In the genomic region with DNA sequence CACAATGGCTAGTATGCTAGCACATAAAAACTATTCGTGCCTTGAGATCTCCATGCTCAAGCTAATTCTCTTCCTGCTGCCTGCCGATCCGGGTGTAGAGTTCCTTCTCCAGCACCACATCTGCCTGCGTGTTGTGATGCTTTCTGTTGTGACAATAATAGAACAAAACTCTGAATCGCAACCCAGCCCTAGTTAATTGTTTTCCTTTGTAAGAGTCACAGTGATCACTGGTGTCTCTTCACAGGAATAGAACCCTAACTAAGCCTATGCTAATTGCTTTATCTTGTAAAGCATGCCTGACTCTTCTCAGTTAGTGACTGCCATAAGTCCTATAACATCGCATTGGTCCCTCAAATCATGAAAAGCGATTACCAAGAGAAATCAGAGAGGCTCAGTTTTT, we compare ENCODE assay signal across 41 mouse cellular contexts. TPM values are rescaled to one million over a fixed set of nuclear protein-coding genes. Genes with fewer than 3 reads are reported as not detected.
"Had no signal": no experiment of that assay in that cellular context is flagged by ENCODE, and none has a peak within 500 bp of the region (broad histone marks: within the 10 kb centered on the region; RNA-seq: fewer than 3 reads in every experiment).

No protein-coding gene starts in this region.

- H3K9me3 ChIP-seq: heart, embryonic 10.5 days; heart, embryonic 12.5 days; hindbrain, embryonic 10.5 days; hindbrain, embryonic 12.5 days; intestine, embryonic 15.5 days; kidney, embryonic 15.5 days; limb, embryonic 10.5 days; limb, embryonic 12.5 days; liver, embryonic 13.5 days; liver, embryonic 15.5 days had no signal

- DNase-seq: gastrocnemius, adult 2 months; gastrocnemius, postnatal 10 days; gastrocnemius, postnatal 25 days; heart, adult 18-20 months; heart, postnatal 10 days; heart, postnatal 4 days; kidney, adult 2 months; kidney, adult 9 months; kidney, postnatal 14 days; layer of hippocampus, adult 9-11 months; liver; liver, embryonic 13.5 days had no signal

- H3K27me3 ChIP-seq: heart, embryonic 12.5 days; hindbrain, embryonic 12.5 days; kidney, embryonic 15.5 days; limb, embryonic 12.5 days; liver, embryonic 13.5 days; liver, embryonic 15.5 days had no signal

- H3K9ac ChIP-seq: heart, embryonic 12.5 days; hindbrain, embryonic 12.5 days; hindbrain, embryonic 14.5 days; intestine, embryonic 15.5 days; kidney, embryonic 15.5 days; limb, embryonic 12.5 days; liver, embryonic 13.5 days; liver, embryonic 15.5 days had no signal

- H3K4me2 ChIP-seq: heart, embryonic 12.5 days; hindbrain, embryonic 14.5 days; intestine, embryonic 15.5 days; kidney, embryonic 15.5 days; limb, embryonic 12.5 days; liver, embryonic 11.5 days; liver, embryonic 13.5 days; liver, embryonic 15.5 days had no signal

- H3K27ac ChIP-seq: gastrocnemius, adult 2 months; heart, embryonic 10.5 days; hindbrain, embryonic 10.5 days; hindbrain, embryonic 12.5 days; hindbrain, embryonic 14.5 days; intestine, embryonic 15.5 days; kidney, embryonic 15.5 days; kidney, postnatal 0 days; left cerebral cortex, adult 2 months; limb, embryonic 10.5 days; limb, embryonic 12.5 days; liver, embryonic 13.5 days; liver, embryonic 15.5 days had no signal

- H3K4me1 ChIP-seq: heart, embryonic 10.5 days; heart, embryonic 12.5 days; hindbrain, embryonic 10.5 days; hindbrain, embryonic 12.5 days; intestine, embryonic 15.5 days; kidney, embryonic 15.5 days; limb, embryonic 10.5 days; limb, embryonic 12.5 days; liver, embryonic 13.5 days; liver, embryonic 15.5 days had no signal

- H3K36me3 ChIP-seq: heart, embryonic 10.5 days; heart, embryonic 12.5 days; hindbrain, embryonic 10.5 days; hindbrain, embryonic 12.5 days; intestine, embryonic 15.5 days; kidney, embryonic 15.5 days; limb, embryonic 10.5 days; limb, embryonic 12.5 days; liver, embryonic 13.5 days; liver, embryonic 15.5 days had no signal

- H3K4me3 ChIP-seq: gastrocnemius, adult 2 months; heart, embryonic 10.5 days; heart, embryonic 12.5 days; hindbrain, embryonic 10.5 days; hindbrain, embryonic 12.5 days; intestine, embryonic 15.5 days; kidney, embryonic 15.5 days; left cerebral cortex, adult 2 months; limb, embryonic 10.5 days; limb, embryonic 12.5 days; liver, embryonic 13.5 days; liver, embryonic 15.5 days had no signal

RNA-seq across cellular contexts. Expression of a gene that starts 5.2 kb away (rescaled TPM):
- total RNA-seq: gastrocnemius, adult 2 months; gastrocnemius, postnatal 10 days; gastrocnemius, postnatal 25 days; gastrocnemius, postnatal 4 days; granulocyte monocyte progenitor cell, adult 5-6 weeks; heart, adult 18-20 months; heart, adult 8-10 months; heart, postnatal 10 days; heart, postnatal 25 days; heart, postnatal 4 days had no signal
- polyA plus RNA-seq: heart, embryonic 10.5 days; heart, embryonic 12.5 days; heart, embryonic 14.5 days; heart, embryonic 16.5 days; hindbrain, embryonic 10.5 days; hindbrain, embryonic 12.5 days; hindbrain, embryonic 14.5 days; inflammation-experienced regulatory T-cells, adult 6 months; intestine, embryonic 15.5 days; intestine, postnatal 0 days; kidney, adult 2 months; kidney, embryonic 15.5 days; kidney, postnatal 0 days; limb, embryonic 10.5 days; limb, embryonic 12.5 days; limb, embryonic 14.5 days; liver, embryonic 11.5 days; liver, embryonic 13.5 days; liver, embryonic 15.5 days had no signal

RNA-seq across cellular contexts. Expression of a gene that starts 5.3 kb away (rescaled TPM):
- total RNA-seq: gastrocnemius, adult 2 months; gastrocnemius, postnatal 10 days; gastrocnemius, postnatal 25 days; gastrocnemius, postnatal 4 days; granulocyte monocyte progenitor cell, adult 5-6 weeks; heart, adult 18-20 months; heart, adult 8-10 months; heart, postnatal 10 days; heart, postnatal 25 days; heart, postnatal 4 days; left cerebral cortex, postnatal 14 days had no signal
- polyA plus RNA-seq: heart, embryonic 10.5 days; heart, embryonic 12.5 days; heart, embryonic 14.5 days; heart, embryonic 16.5 days; hindbrain, embryonic 10.5 days; hindbrain, embryonic 12.5 days; hindbrain, embryonic 14.5 days; hindbrain, embryonic 16.5 days; inflammation-experienced regulatory T-cells, adult 6 months; intestine, embryonic 15.5 days; intestine, postnatal 0 days; kidney, adult 2 months; kidney, embryonic 15.5 days; kidney, postnatal 0 days; large intestine, adult 2 months; limb, embryonic 10.5 days; limb, embryonic 12.5 days; limb, embryonic 14.5 days; liver, embryonic 11.5 days; liver, embryonic 13.5 days; liver, embryonic 15.5 days had no signal

RNA-seq across cellular contexts. Expression of a gene that starts 8.2 kb away (rescaled TPM):
- total RNA-seq: gastrocnemius, adult 2 months; gastrocnemius, postnatal 10 days; gastrocnemius, postnatal 25 days; gastrocnemius, postnatal 4 days; granulocyte monocyte progenitor cell, adult 5-6 weeks; heart, adult 18-20 months; heart, adult 8-10 months; heart, postnatal 10 days; heart, postnatal 25 days; heart, postnatal 4 days; layer of hippocampus, adult 18-20 months; layer of hippocampus, adult 8-10 months; layer of hippocampus, postnatal 14 days; left cerebral cortex, adult 2 months; left cerebral cortex, postnatal 14 days; left cerebral cortex, postnatal 36 days had no signal
- polyA plus RNA-seq: heart, embryonic 10.5 days; heart, embryonic 12.5 days; heart, embryonic 14.5 days; heart, embryonic 16.5 days; hindbrain, embryonic 10.5 days; hindbrain, embryonic 12.5 days; hindbrain, embryonic 14.5 days; hindbrain, embryonic 16.5 days; inflammation-experienced regulatory T-cells, adult 6 months; intestine, embryonic 15.5 days; intestine, postnatal 0 days; kidney, adult 2 months; kidney, embryonic 15.5 days; kidney, postnatal 0 days; limb, embryonic 10.5 days; limb, embryonic 12.5 days; limb, embryonic 14.5 days; liver, embryonic 11.5 days; liver, embryonic 13.5 days; liver, embryonic 15.5 days had no signal

RNA-seq across cellular contexts. Expression of a gene that starts 30.8 kb away (rescaled TPM):
- total RNA-seq: gastrocnemius, adult 2 months; gastrocnemius, postnatal 10 days; gastrocnemius, postnatal 25 days; gastrocnemius, postnatal 4 days; granulocyte monocyte progenitor cell, adult 5-6 weeks; heart, adult 18-20 months; heart, adult 8-10 months; heart, postnatal 10 days; heart, postnatal 25 days; heart, postnatal 4 days; layer of hippocampus, adult 8-10 months; layer of hippocampus, postnatal 14 days; left cerebral cortex, adult 2 months; left cerebral cortex, postnatal 14 days had no signal
- polyA plus RNA-seq: heart, embryonic 10.5 days; heart, embryonic 12.5 days; heart, embryonic 14.5 days; heart, embryonic 16.5 days; hindbrain, embryonic 10.5 days; hindbrain, embryonic 12.5 days; hindbrain, embryonic 14.5 days; hindbrain, embryonic 16.5 days; inflammation-experienced regulatory T-cells, adult 6 months; intestine, embryonic 15.5 days; intestine, postnatal 0 days; kidney, adult 2 months; kidney, embryonic 15.5 days; kidney, postnatal 0 days; large intestine, adult 2 months; limb, embryonic 10.5 days; limb, embryonic 12.5 days; limb, embryonic 14.5 days; liver, embryonic 11.5 days; liver, embryonic 13.5 days; liver, embryonic 15.5 days had no signal

RNA-seq across cellular contexts. Expression of a gene that starts 31.0 kb away (rescaled TPM):
- total RNA-seq: gastrocnemius, adult 2 months; gastrocnemius, postnatal 10 days; gastrocnemius, postnatal 25 days; gastrocnemius, postnatal 4 days; granulocyte monocyte progenitor cell, adult 5-6 weeks; heart, adult 18-20 months; heart, adult 8-10 months; heart, postnatal 10 days; heart, postnatal 25 days; heart, postnatal 4 days; layer of hippocampus, adult 18-20 months; layer of hippocampus, adult 8-10 months; layer of hippocampus, postnatal 14 days; left cerebral cortex, adult 2 months; left cerebral cortex, postnatal 14 days; left cerebral cortex, postnatal 36 days had no signal
- polyA plus RNA-seq: heart, embryonic 10.5 days; heart, embryonic 12.5 days; heart, embryonic 14.5 days; heart, embryonic 16.5 days; hindbrain, embryonic 10.5 days; hindbrain, embryonic 12.5 days; hindbrain, embryonic 14.5 days; hindbrain, embryonic 16.5 days; inflammation-experienced regulatory T-cells, adult 6 months; intestine, embryonic 15.5 days; intestine, postnatal 0 days; kidney, embryonic 15.5 days; kidney, postnatal 0 days; large intestine, adult 2 months; limb, embryonic 10.5 days; limb, embryonic 12.5 days; limb, embryonic 14.5 days; liver, embryonic 11.5 days; liver, embryonic 13.5 days; liver, embryonic 15.5 days had no signal
